Mouse (Mus musculus): ENCODE results near the gene Pex3. TPM values are rescaled to one million over a fixed set of nuclear protein-coding genes. Genes with fewer than 3 reads are reported as not detected.

Gene Pex3
- polyA plus RNA-seq, 1 experiment, result 6.3 TPM

GRCm38 (mm10) chr10:13560014-13560674 lies 7.2 kb upstream of the Pex3 start:
- Histone ChIP-seq H3K4me3 (ENCODE audit: insufficient read depth, poor library complexity, severe bottlenecking) (no peak overlapping the region), H3K27me3 (ENCODE audit: control insufficient read depth, insufficient read depth, insufficient read length) (no peaks in the 10 kb centered on the region), H3K79me2 (ENCODE audit: control insufficient read depth, insufficient read depth) (no peaks in the 10 kb centered on the region), H3ac (ENCODE audit: control insufficient read depth, insufficient read length, low read depth) (no peak overlapping the region), H3K79me3 (ENCODE audit: low read depth) (peaks cover 2% of the 10 kb centered on the region), H3K36me3 (ENCODE audit: control insufficient read depth, insufficient read depth) (peaks cover 28% of the 10 kb centered on the region)
- TF ChIP-seq MAX (IDR thresholded peaks at IDR 0.05), result no peak
- TF ChIP-seq FOSL1 (IDR thresholded peaks at IDR 0.05; ENCODE audit: insufficient read depth, low read length, poor library complexity, severe bottlenecking), result no peak
- no peak for TF ChIP-seq USF1 (IDR thresholded peaks at IDR 0.05; ENCODE audit: low read depth)
- TF ChIP-seq CEBPB (IDR thresholded peaks at IDR 0.05; ENCODE audit: low read depth), result no peak
- no peak for TF ChIP-seq CTCF (IDR thresholded peaks at IDR 0.05; ENCODE audit: control insufficient read depth, insufficient read depth, insufficient read length)
- TF ChIP-seq MYOD1 (IDR thresholded peaks at IDR 0.05; ENCODE audit: control insufficient read depth, insufficient read length, low read depth), result no peak
- no peak for TF ChIP-seq MYOG (IDR thresholded peaks at IDR 0.05; ENCODE audit: control insufficient read depth, extremely low read depth, insufficient read length)

DNA sequence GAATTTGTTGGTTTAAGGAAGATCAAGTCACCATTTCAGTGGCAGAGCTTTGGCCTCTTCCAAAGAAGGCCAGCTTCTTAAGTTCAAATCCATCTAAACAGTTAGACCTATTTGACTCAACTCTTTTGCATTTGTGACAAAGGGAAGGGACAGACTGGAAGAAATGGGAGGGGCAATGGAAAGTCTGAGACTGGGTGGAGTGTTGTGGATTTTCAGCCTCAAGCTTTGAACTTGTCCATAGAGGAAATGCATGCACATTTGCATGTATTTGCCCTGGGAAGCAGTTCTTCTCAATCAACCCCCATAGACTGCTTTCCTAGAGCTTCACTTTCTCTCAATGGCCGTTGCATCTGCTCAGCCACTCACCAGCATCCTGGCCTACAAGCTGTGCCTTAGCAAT lies 1.4 kb upstream of the Pex3 start:
- Histone ChIP-seq H3K79me2 (ENCODE audit: control insufficient read depth, insufficient read depth) (peaks cover 23% of the 10 kb centered on the region), H3K36me3 (ENCODE audit: control insufficient read depth, insufficient read depth) (peaks cover 13% of the 10 kb centered on the region), H3ac (ENCODE audit: control insufficient read depth, insufficient read length, low read depth) (no peak overlapping the region), H3K4me3 (ENCODE audit: insufficient read depth, poor library complexity, severe bottlenecking) (no peak overlapping the region), H3K27me3 (ENCODE audit: control insufficient read depth, insufficient read depth, insufficient read length) (no peaks in the 10 kb centered on the region), H3K79me3 (ENCODE audit: low read depth) (peaks cover 2% of the 10 kb centered on the region)
- TF ChIP-seq FOSL1 (IDR thresholded peaks at IDR 0.05; ENCODE audit: insufficient read depth, low read length, poor library complexity, severe bottlenecking) (no peak), MAX (IDR thresholded peaks at IDR 0.05) (no peak), MYOG (IDR thresholded peaks at IDR 0.05; ENCODE audit: control insufficient read depth, extremely low read depth, insufficient read length) (no peak), MYOD1 (IDR thresholded peaks at IDR 0.05; ENCODE audit: control insufficient read depth, insufficient read length, low read depth) (no peak)

DNA sequence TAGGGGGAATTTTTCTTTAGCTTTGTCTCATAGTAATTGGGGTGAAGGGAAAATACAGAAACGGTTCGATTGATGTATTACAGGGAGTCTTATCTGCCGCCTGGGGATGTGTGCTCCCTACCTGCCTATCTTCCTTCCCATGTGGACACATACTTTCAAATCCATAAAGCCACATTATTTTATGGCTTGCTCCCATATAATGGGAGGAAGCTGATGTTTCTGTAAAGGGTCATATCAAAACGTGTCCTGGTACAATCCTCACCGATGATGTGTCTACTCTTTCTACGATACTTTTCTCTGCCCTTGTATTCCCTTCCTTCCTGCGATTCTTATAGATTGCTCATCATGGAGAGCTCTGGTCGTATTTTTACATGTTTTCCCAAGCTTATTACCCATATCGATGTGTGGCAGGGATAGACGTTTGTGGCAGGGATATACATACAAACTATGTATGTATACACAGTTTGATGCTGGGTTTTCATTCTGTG lies 600 bp upstream of the Pex3 start:
- peaks cover 2% of the 10 kb centered on the region for H3K79me3 ChIP-seq (ENCODE audit: low read depth)
- peak overlapping the region; percentile 29 for H3ac ChIP-seq (ENCODE audit: control insufficient read depth, insufficient read length, low read depth)
- no peaks in the 10 kb centered on the region for H3K27me3 ChIP-seq (ENCODE audit: control insufficient read depth, insufficient read depth, insufficient read length)
- H3K79me2 ChIP-seq (ENCODE audit: control insufficient read depth, insufficient read depth), result peaks cover 23% of the 10 kb centered on the region
- TF ChIP-seq MYOG (IDR thresholded peaks at IDR 0.05; ENCODE audit: control insufficient read depth, extremely low read depth, insufficient read length), result no peak
- TF ChIP-seq CTCF (IDR thresholded peaks at IDR 0.05; ENCODE audit: control insufficient read depth, insufficient read depth, insufficient read length), result no peak
- no peak for TF ChIP-seq MYOD1 (IDR thresholded peaks at IDR 0.05; ENCODE audit: control insufficient read depth, insufficient read length, low read depth)
- TF ChIP-seq FOSL1 (IDR thresholded peaks at IDR 0.05; ENCODE audit: insufficient read depth, low read length, poor library complexity, severe bottlenecking), result no peak
- no peak for TF ChIP-seq CEBPB (IDR thresholded peaks at IDR 0.05; ENCODE audit: low read depth)
- no peak for TF ChIP-seq MAX (IDR thresholded peaks at IDR 0.05)
- TF ChIP-seq USF1 (IDR thresholded peaks at IDR 0.05; ENCODE audit: low read depth), result no peak
- peak overlapping the region; percentile 45 for H3K4me3 ChIP-seq (ENCODE audit: insufficient read depth, poor library complexity, severe bottlenecking)
- peaks cover 10% of the 10 kb centered on the region for H3K36me3 ChIP-seq (ENCODE audit: control insufficient read depth, insufficient read depth)

DNA sequence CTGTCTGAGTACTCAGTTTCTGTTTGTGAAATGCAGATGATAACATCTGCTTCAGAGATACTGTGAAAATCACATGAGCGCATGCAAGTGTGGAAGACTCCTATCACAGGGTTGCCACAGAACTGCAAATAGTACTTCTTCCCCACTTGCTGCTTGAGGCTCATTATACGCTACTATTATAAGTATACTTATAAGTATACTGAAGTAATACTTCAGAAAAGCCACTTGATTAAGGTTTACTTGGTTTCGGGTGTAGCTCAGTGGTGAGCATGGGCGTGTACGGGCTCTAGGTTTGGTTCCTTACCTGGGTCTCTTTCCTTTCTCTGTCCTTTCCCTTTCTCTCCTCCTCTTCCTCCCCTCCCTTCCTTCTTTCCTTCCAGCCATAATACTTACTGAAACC lies 11.2 kb downstream of the Pex3 start:
- H3K79me3 ChIP-seq (ENCODE audit: low read depth), result no peaks in the 10 kb centered on the region
- H3K4me3 ChIP-seq (ENCODE audit: insufficient read depth, poor library complexity, severe bottlenecking), result no peak overlapping the region
- H3K36me3 ChIP-seq (ENCODE audit: control insufficient read depth, insufficient read depth), result peaks cover 22% of the 10 kb centered on the region
- TF ChIP-seq CEBPB (IDR thresholded peaks at IDR 0.05; ENCODE audit: low read depth) (no peak), USF1 (IDR thresholded peaks at IDR 0.05; ENCODE audit: low read depth) (no peak), MAX (IDR thresholded peaks at IDR 0.05) (no peak), MYOD1 (IDR thresholded peaks at IDR 0.05; ENCODE audit: control insufficient read depth, insufficient read length, low read depth) (no peak), FOSL1 (IDR thresholded peaks at IDR 0.05; ENCODE audit: insufficient read depth, low read length, poor library complexity, severe bottlenecking) (no peak), MYOG (IDR thresholded peaks at IDR 0.05; ENCODE audit: control insufficient read depth, extremely low read depth, insufficient read length) (no peak), CTCF (IDR thresholded peaks at IDR 0.05; ENCODE audit: control insufficient read depth, insufficient read depth, insufficient read length) (no peak)
- H3ac ChIP-seq (ENCODE audit: control insufficient read depth, insufficient read length, low read depth), result no peak overlapping the region
- no peaks in the 10 kb centered on the region for H3K27me3 ChIP-seq (ENCODE audit: control insufficient read depth, insufficient read depth, insufficient read length)
- H3K79me2 ChIP-seq (ENCODE audit: control insufficient read depth, insufficient read depth), result no peaks in the 10 kb centered on the region

- H3ac ChIP-seq (ENCODE audit: control insufficient read depth, insufficient read length, low read depth), result no peak overlapping the region
- H3K27me3 ChIP-seq (ENCODE audit: control insufficient read depth, insufficient read depth, insufficient read length), result no peaks in the 10 kb centered on the region
- H3K79me3 ChIP-seq (ENCODE audit: low read depth), result no peaks in the 10 kb centered on the region
- H3K79me2 ChIP-seq (ENCODE audit: control insufficient read depth, insufficient read depth), result no peaks in the 10 kb centered on the region
- H3K4me3 ChIP-seq (ENCODE audit: insufficient read depth, poor library complexity, severe bottlenecking), result no peak overlapping the region
- H3K36me3 ChIP-seq (ENCODE audit: control insufficient read depth, insufficient read depth), result peaks cover 14% of the 10 kb centered on the region
- TF ChIP-seq CTCF (IDR thresholded peaks at IDR 0.05; ENCODE audit: control insufficient read depth, insufficient read depth, insufficient read length) (no peak), USF1 (IDR thresholded peaks at IDR 0.05; ENCODE audit: low read depth) (no peak), MYOG (IDR thresholded peaks at IDR 0.05; ENCODE audit: control insufficient read depth, extremely low read depth, insufficient read length) (no peak), CEBPB (IDR thresholded peaks at IDR 0.05; ENCODE audit: low read depth) (no peak), FOSL1 (IDR thresholded peaks at IDR 0.05; ENCODE audit: insufficient read depth, low read length, poor library complexity, severe bottlenecking) (no peak), MAX (IDR thresholded peaks at IDR 0.05) (no peak), MYOD1 (IDR thresholded peaks at IDR 0.05; ENCODE audit: control insufficient read depth, insufficient read length, low read depth) (no peak)
Observed at GRCm38 (mm10) chr10:13539769-13540333, 13.1 kb downstream of the Pex3 start.
